Mouse (Mus musculus) cortical plate, adult 2 months (tissue): ENCODE results near the gene Shc4. TPM values are rescaled to one million over a fixed set of nuclear protein-coding genes. Genes with fewer than 3 reads are reported as not detected.

ENCODE experiments used
- H3K27ac ChIP-seq: fragments of 200-500 bp; 2 replicates; pipeline ENCODE4 v1.5.1; 2012; ENCODE audit warnings: low read length, control low read depth, inconsistent platforms; ENCODE audit not compliant: insufficient read depth
- H3K4me1 ChIP-seq: fragments of 200-500 bp; 2 replicates; pipeline ENCODE4 v1.6.1; 2011; ENCODE audit warnings: low read length; ENCODE audit not compliant: control insufficient read depth, insufficient read depth
- H3K4me3 ChIP-seq: fragments of 200-500 bp; 2 replicates; pipeline ENCODE4 v1.5.1; 2011; ENCODE audit warnings: mild to moderate bottlenecking, low read length, control low read depth; ENCODE audit not compliant: insufficient read depth
- CTCF ChIP-seq: fragments of 200-500 bp; IDR thresholded peaks from 2 replicates; pipeline ENCODE4 v1.5.1; 2011; ENCODE audit warnings: mild to moderate bottlenecking, control low read depth, low read length; ENCODE audit not compliant: insufficient read depth; ENCODE audit errors: extremely low read depth
- POLR2A ChIP-seq: fragments of 200-500 bp; IDR thresholded peaks from 2 replicates; pipeline ENCODE4 v1.6.1; 2011; ENCODE audit warnings: mild to moderate bottlenecking, low read length, control low read depth; ENCODE audit not compliant: insufficient read depth; ENCODE audit errors: extremely low read depth
- polyA plus RNA-seq: library from polyadenylated mRNA; depleted of rRNA; stranded (reverse); fragments of >200 nt; gene quantifications from 2 replicates; pipeline ENCODE4 v1.2.3, GENCODE M21; 2012

Gene Shc4
- polyA plus RNA-seq, 1 experiment, result 3.5 TPM

DNA sequence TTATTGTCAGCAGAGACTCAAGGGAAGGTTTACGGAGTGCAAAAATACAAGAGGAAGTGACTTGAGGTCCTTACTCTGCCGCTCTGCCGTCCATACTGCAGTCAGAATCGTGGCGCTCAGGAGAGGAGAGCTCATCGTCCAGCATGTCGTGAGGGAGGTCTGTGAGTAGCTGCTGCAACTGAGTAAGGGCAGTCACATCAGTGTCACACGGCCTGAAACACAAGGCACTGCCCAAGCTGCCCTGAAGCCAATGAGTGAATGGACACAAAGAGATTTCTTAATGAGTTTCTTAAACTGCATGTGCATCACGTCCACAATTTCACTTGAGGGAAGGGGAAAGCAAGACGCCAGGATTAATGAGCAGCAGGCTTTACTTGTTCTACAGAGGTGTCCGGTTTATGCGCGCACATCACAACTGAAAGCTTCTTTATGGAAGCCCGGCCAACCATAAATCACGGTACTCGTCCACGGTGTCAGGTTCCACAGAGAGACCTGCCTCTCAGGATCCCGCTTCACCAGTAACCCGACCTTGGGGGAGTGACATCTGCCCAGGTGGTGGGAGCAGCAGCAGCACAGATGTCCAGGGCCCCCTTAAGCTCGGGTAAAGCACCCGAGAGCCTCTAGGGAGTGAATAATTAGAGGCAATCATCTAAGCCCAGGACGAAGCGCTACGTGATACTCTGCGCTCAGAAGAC is 103.6 kb downstream of the Shc4 start:
- Histone ChIP-seq H3K4me1 (no peaks in the 10 kb centered on the region), H3K27ac (no peak overlapping the region), H3K4me3 (no peak overlapping the region)
- TF ChIP-seq CTCF (no peak), POLR2A (no peak)

DNA sequence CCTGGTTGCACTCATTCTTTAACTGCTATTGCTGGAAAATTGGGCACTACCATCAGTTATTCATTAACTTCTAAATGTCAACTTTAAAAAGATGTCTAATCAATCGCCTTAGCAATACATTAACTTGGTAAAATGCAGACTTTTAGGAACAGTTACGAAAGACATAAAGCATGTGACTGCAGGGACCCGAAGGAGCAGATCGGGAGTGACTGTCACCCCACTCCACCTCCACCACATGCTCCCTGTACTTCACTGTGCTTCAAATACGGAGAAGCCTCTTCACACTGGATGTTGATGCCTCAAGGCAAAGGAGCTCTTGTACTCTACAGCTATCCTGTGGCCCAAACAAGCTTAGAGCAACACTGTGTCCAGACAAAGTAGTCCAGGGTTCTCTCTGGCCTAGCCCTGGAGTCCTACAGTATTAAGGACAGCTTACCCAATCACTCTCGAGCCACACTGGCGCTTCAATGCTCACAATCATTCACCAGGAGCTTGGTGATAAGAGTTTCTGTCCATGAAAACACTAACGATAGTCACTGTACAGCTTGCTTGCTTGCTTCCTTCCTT is 108.0 kb downstream of the Shc4 start:
- H3K4me1 ChIP-seq, result no peaks in the 10 kb centered on the region
- no peak overlapping the region for H3K4me3 ChIP-seq
- H3K27ac ChIP-seq, result no peak overlapping the region
- TF ChIP-seq CTCF (no peak), POLR2A (no peak)

DNA sequence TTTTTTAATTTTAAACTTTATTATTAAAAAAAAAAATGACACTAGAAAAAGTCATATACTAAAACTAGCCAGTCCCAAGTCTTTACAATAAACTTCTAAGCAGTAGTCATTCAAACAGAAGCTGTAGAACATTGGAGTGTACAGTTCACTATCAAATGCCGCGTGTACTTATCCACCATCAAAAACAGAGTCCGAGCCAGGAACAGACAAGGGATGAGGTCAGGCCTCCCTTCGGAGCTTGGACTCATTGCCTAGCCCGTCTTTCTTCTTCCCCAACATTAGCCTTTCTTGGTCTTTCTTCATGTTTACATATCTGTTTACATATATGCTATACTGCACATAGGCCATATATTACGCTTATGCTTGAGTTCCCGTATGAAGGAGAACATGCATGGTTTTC is 108.5 kb downstream of the Shc4 start:
- Histone ChIP-seq H3K27ac (no peak overlapping the region), H3K4me1 (no peaks in the 10 kb centered on the region), H3K4me3 (no peak overlapping the region)
- no peak for TF ChIP-seq POLR2A
- no peak for TF ChIP-seq CTCF

DNA sequence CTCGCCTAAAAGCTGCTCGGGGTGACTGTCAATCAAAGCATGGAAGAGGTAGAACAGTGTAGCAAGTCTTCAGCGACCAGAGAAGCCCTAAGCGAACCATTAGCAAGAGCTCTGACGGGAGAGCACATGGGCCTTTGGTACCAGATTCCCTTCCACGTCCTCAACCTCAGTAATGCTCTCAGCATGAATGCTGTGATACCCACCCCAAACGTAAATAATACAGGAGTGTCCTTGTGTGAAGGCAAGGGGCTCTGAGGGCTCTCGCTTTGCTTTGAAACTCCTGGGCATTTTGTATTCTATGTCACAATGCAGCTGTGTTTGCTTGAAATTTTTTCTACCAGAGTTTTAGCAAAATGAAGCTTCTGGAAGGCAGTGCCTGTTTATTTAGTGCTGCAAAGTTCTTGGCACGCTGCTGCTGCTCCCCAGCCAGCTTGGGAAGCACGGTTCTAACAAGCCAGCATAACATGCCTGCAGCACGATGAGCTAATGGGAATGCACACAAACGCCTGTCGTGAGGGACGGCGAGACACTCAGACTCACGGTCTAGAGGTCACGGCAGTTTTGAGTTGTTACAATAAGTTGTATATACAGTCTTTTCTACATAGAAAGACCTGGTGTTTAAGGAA is 117.6 kb downstream of the Shc4 start:
- no peak overlapping the region for H3K4me3 ChIP-seq
- no peak for TF ChIP-seq POLR2A
- TF ChIP-seq CTCF, result no peak
- H3K27ac ChIP-seq, result no peak overlapping the region
- H3K4me1 ChIP-seq, result no peaks in the 10 kb centered on the region

DNA sequence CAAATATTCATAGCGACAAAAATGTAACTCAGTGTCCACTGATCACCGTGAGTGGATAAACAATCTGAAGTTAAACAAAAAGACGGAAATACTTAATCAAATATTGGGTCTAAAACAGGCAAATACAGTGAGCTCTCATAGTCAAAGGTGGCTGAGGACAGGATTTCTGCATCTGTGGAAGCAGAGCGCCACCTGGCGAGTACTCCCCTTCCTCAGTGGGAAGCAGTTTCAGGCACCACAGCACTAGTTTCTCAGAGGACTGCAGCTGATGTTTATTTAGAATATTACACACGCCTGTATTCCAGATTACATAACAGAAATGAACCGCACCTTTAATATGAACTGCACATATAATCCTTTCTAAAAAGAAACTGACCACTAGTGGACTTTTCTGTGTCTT is 119.3 kb downstream of the Shc4 start:
- H3K4me3 ChIP-seq, result no peak overlapping the region
- no peaks in the 10 kb centered on the region for H3K4me1 ChIP-seq
- peak; percentile 78 for TF ChIP-seq CTCF
- TF ChIP-seq POLR2A, result no peak
- H3K27ac ChIP-seq, result no peak overlapping the region

DNA sequence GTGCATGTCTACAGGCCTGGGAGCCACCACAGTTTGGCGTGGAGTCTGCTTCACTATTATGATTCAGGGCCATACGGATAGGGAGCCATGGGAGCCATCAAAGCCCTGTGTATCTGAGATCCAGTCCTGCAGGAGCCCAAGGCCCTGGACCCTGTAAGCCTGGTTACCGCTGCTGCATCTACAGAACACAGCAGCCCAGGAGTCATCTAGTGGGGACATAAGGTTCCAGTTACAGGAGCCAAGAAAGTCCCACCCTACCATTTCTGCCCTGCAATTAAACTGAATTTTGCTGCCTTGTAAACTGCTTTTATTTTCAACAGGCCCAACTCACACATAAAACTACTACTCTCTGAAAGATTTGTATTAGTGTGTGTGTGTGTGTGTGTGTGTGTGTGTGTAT is 121.0 kb downstream of the Shc4 start:
- Histone ChIP-seq H3K27ac (no peak overlapping the region), H3K4me3 (no peak overlapping the region), H3K4me1 (no peaks in the 10 kb centered on the region)
- TF ChIP-seq POLR2A, result no peak

DNA sequence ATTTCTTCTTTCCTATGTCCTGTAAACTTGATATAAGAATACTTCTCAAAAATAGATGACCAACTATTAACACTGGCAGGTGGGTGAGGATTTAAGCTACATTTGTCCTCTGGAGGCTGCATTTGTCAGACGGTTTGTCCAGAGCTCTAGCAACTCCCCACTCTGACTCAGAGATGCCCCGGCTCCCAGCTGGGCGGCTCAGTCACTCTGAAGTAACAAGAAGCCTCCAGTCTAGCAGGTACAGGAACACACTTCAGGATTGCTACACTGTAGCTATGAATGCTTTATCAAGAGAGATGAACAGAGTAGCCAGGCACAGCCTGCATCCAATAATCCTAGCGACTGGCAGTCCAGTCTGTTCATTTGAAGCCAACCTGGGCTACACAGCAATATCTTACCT is 125.0 kb downstream of the Shc4 start:
- TF ChIP-seq CTCF, result no peak
- no peak for TF ChIP-seq POLR2A
- H3K27ac ChIP-seq, result no peak overlapping the region
- no peaks in the 10 kb centered on the region for H3K4me1 ChIP-seq
- no peak overlapping the region for H3K4me3 ChIP-seq

DNA sequence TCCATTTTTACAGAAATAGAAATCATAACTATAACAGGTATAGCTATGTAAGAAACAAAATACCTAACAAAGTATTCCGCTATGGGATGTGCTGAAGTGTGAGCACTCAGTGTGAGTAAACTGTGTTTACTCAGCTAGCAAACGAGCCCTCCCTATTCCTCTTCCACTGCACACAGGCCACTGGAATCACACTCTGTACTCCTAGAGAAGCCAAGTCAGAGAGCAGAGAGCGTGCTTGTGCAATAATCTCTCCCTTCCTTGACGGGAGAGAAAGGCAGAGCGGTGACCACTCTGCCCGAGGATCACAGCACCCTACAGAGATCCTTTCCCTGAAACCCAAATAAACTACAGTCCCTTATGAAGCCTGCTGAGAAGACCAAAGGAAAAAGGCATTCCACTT is 125.7 kb downstream of the Shc4 start:
- Histone ChIP-seq H3K27ac (no peak overlapping the region), H3K4me3 (no peak overlapping the region), H3K4me1 (no peaks in the 10 kb centered on the region)
- TF ChIP-seq POLR2A, result no peak
- TF ChIP-seq CTCF, result no peak

DNA sequence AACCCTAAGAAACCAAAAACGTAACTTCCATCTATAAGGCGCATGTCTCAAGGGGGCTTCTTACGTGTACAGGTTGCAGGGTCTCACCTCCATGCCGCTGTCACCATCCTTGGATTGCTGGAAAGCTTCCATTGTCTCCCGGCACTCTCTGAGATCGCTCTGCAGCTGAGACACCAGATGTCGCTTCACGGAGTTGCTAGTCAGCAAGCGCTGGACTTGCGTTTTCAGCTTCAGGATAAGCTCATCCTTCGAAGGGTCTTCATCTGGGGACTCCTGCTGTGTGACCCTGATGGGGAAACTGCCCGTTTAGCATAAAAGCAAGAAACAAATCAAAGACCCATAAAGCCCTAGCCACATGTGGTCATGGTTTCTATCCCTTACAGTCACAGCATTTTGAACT is 129.2 kb downstream of the Shc4 start:
- Histone ChIP-seq H3K4me3 (no peak overlapping the region), H3K27ac (no peak overlapping the region), H3K4me1 (no peaks in the 10 kb centered on the region)
- no peak for TF ChIP-seq POLR2A

DNA sequence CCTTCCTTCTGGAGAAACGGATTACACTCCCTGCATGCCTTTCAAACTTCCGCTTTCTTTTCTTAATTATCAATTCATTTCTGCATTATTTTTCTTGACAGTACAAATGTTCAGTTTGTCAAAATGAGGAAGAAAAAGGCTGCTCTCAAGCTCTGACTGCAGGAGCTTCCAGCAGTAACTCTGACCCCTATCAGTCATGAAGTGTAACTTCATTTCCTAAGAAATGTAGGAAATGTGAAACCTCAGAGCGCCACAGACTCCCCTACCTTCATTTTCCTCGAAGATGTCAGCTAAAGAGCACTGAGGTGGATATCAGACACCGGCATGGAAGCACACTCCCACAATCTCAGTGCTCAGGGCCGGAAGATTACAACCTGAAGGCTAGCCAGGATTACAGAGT is 129.9 kb downstream of the Shc4 start:
- no peaks in the 10 kb centered on the region for H3K4me1 ChIP-seq
- H3K4me3 ChIP-seq, result no peak overlapping the region
- TF ChIP-seq POLR2A (no peak), CTCF (no peak)
- no peak overlapping the region for H3K27ac ChIP-seq
